Mouse (Mus musculus) left cerebral cortex, adult 11 months (tissue): ENCODE data around the gene Ghrh.
A peak's percentile ranks its signal among the peaks of the same experiment; 100 is the strongest.
"Not testable (repeated sequence)": the region's sequence is repeated elsewhere in the genome, so short reads cannot be mapped to it uniquely, and the experiment has no call there.

ENCODE experiments used
- DNase-seq: peaks from one replicate; pipeline ENCODE4 v3.0.0; 2022; ENCODE audit warnings: low spot score

Ghrh gene

DNA sequence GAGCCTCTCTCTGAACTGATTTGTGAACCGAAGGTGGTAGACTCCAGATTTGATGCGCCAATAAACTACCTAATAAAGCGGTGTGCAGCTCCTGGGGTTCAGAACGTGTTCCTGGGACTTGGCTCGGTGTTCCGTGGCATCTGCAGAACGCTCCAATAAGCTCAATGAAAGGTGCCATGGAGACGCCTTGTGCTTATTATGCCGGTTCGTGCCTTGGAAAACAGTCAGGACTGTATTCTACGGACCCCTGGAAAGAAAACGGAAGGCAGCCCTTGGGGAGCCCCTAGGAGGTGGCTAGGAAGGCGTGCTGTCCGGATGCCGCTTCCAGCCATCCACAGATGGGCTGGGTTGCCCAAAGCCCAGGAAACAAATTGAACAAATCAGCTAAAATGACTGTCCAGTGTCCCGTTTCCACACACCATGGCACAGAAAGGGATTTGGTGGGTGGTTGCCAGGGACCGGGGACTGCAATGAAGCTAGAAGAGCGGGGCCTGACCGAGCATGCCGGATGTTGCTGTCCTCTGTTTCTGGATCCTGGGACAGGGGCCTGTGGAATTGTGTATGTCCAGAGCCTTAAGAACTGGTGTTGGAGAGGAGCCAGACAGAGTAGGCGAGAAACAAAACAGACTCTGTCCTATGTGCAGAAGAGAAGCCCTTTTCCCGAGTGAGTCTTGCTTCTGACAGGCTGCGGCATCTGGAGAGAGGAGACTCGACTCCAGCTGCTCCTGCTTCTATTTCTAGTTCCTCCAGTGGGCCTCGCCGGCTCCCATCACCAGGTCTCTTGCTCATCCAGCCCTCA is at the start of gene Ghrh:
TSS of gene Ghrh (minus strand) at position 146 of the 799 bp plus-strand sequence.
- no peak for DNase-seq

DNA sequence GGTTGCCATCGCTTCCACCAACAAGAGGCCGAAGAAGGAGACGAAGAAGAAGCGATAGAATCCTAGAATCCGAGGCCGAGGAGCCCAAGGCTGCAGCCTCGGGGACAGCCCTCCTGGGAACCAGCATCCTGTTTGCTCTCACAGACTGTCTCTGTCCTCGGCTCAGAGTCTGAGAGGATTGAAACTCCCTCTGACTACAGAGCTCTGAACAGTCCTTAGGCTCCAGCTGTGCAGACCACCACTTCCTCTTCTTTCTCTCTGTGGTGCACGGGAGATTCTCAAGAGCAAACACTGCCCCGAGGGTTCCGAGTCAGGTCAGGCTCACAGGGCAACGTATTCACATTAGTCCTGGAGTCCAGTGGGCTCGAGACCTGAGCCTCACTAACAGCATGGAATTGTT is 48.7 kb upstream of the Ghrh start:
- DNase-seq, result no peak

DNA sequence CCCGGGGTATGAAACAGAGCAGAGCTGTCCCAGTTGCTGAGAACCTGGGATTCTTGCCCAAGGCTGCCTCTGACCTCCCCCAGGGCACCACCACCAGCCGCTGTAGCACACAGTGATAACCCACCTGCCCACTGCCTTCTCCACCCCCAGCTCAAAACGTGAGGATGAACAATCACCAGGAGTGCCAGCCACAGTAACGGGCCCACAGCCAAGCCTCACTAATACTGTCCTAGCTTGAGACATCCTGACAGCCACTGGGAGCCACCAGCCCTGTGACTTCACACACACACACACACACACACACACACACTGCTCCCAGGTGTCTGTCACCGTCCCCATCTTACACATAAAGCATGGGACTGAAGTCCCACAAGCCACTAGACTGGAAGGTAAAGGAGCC is 48.1 kb upstream of the Ghrh start:
- DNase-seq, result no peak

DNA sequence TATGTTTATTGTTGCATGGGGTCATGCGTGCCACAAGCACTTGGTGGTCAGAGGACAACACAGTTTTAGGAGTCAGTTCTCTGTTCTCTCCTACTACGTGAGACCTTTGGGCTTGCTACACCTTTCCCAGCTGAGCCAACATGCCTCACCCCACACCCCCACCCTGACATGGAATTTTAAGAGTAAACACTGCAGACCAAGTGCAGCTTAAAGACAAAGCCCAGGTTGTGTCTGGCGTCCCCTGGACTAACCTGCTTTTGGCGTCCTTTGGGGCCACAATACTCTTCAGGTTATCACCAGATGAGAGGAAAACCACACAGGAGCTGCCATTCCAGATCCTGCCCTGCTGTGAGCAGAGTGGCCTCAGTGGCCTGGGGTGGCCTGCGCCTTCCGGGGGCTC is 47.6 kb upstream of the Ghrh start:
- no peak for DNase-seq

DNA sequence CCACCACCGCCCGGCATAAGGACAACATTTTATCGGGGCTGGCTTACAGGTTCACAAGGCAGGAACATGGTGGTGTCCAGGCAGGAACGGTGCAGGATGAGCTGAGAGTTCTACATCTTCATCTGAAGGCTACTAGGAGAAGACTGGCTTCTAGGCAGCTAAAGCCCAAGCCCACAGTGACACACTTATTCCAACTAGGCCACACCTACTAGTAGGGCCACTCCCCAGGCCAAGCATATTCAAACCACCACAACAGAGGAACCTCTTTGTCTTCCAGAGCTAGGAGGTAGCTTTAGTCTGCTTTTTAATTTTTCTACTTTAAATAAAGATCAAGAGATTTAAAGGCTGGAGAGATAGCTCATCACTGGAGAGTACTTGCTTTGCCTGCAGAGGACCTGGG is 46.2 kb upstream of the Ghrh start:
- DNase-seq, result no peak

DNA sequence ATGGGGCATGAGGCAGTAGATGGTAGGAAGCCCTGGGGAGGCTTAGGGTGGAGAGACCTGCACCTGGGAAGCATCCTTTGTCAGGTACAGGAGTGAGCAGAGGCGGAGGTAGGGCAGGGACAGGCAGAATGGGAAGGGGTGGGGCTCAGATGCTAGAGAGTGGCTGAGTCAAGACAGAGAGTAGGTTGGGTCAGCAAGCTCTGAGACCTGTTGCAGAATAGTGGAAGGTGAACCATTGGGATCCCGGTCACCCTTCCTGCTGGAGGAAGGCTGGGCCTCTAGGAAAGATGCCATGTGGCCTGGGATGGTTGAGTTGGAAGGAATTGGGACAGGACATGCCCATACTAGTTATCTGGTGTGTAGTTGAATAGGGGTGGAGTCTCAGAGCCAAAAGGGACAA is 45.0 kb upstream of the Ghrh start:
- DNase-seq, result no peak

DNA sequence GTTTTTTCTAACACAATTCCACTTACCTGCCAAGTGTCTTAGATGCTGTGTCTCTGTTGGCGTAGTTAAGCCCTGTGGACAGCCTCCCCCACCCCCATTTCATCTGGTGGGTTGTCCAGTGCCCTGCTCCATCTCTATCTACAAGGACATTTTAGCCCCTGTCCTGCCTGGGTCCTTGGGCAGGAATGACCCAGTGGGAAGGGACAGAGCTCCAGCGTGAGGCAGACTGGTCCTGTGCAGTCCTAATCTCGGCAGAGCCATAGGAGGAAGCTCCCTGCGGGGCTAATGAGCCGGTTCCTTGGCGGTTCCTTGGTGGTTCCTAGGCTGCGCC is 42.2 kb upstream of the Ghrh start:
- DNase-seq, result no peak

DNA sequence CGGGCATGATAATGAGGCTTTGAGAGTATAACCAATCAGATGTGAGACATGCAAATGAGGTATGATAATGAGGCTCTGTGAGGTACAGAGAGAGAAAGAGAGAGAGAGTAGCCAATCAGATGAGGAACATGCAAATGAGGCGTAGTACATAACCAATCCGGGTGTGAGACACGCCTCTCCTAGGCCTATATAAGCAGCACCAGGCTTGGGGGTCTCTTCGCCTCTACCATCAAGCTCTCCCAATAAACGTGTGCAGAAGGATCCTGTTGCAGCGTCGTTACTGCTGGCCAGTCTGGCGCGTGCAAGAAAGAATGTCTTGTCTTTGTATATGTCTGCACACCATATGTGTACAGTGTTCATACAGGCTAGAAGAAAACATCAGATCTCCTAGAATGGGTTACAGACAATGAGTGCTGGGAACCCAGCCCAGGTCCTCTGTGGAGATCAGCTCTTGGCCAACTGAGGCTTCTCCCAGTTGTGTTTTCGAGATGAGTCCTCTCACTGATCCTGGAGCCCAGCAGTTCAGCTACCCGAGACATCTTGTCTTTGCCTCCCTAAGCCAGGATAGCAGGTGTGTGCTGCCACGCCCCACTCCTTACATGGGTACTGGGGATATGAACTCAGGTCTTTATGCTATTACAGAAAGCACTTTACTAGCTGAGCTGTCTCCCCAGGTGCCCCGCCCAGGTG is 41.7 kb upstream of the Ghrh start:
- DNase-seq, result not testable (repeated sequence)

DNA sequence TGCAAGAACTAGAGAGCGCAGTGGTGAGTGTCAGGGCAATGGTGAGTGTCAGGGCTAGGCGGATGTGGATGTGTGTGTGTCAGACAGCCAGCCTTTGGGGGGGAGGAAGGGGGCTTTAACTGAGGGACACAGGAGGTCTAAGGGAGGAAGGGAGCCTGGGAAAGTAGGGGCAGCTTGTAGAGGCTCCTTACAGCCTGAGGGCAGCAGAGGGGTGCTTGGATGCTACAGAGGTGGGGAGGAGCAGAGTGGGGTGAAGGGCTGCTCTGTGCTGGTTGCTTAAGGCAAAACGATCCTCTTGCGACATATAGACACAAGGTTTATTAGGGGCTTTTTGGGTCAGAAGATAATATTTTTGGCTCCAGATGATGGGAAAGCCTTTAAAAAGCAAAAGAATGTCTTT is 37.5 kb upstream of the Ghrh start:
- DNase-seq, result no peak

DNA sequence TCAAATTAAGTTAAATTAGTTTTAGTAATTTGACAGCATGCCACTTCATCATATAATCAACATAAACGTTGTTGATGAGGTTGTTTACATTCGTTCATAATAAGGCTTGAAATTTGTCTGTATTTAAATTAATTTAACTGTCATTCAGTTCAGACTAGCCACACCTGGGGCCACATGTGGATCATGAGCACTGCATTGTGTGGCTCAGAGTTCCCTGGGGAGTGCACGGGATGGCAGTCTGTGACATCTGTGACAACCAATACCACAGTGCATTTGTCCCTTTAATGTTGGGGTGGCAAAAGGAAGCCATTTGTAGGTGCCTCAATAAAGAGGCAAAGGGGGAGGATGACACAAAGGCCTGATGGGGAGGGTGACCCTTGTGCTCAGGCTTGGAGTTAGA is 29.7 kb upstream of the Ghrh start:
- DNase-seq, result no peak

DNA sequence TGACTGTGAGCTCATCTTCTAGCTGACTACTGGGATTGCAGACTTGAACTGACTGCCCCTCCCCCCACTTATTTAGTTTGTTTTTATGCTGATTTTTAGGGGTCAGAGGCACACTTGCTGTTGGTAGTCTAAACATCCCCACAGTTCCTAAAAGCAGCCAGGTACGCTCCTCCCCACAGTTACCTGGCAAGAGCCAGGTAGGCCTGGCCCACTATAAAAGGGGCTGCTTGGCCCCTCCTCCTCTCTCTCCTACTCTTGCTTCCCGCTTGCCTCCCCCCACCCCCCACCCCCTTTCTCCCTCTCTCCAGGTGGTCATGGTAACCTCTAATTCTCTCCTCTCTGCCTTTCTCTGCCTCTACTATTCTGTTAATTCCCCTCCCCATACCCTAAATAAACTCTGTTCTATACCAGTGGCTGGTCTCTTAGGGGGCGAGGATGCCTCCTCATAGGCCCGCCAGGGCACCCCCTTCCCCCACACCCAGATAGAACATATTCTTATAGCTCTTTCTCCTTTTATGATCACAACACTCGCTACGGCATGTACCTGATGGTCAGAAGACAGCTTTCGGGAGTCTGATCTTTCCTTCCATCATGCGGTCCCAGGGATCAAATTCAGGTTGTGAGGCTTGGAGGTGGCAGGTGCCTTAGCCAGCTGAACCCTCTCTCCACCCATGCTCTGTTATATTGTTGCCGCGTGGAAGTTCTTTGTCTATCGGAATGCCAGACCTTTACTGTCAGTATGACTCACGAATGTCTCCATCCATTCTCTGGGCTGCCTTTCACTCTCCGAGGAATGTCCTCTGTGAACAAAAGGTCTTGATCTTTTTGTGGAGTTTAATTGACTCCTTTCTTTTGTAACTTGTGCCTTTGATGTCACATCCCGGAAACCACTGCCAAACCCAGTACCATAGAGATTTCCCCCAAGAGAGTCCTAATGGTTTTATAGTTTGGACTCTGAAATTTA is 28.8 kb upstream of the Ghrh start:
- no peak for DNase-seq

DNA sequence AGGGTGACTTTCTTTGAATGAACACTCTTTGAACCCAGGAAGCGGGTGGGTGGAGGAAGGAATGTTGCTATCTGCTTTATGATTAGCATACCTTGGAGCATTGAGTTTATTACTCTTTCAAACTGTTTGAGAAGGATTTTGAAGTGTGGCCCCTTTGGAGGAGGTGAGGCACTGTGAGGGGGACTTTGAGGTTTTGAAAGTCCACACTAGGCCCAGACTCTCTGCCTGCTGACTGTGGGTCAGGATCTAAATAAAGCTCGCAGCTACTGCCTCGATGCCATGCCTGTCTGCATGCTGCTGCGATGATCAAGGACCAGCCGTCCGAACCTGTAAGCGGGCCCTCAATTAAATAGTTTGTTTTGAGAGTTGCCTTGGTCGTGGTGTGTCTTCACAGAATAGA is 27.7 kb upstream of the Ghrh start:
- DNase-seq, result no peak

DNA sequence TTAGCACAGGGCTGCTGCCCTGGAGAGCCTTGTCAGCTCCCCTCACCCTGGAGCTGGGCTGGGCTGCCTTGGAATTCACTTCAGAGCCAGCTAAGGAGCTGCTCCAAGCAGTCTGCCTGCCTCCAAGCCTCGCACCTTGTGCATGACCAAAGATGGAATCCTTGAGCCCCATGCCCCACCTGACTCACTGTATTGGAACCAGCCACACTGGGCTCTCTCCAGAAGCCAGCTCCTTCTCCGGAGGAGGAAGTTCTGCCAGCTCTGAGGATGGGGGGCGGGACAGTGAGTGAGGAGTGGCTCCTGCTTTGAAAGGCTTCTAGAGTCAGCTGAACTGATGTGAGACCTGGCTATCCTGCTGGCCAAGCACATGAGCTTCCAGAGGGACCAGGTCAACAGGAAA is 26.4 kb upstream of the Ghrh start:
- no peak for DNase-seq

DNA sequence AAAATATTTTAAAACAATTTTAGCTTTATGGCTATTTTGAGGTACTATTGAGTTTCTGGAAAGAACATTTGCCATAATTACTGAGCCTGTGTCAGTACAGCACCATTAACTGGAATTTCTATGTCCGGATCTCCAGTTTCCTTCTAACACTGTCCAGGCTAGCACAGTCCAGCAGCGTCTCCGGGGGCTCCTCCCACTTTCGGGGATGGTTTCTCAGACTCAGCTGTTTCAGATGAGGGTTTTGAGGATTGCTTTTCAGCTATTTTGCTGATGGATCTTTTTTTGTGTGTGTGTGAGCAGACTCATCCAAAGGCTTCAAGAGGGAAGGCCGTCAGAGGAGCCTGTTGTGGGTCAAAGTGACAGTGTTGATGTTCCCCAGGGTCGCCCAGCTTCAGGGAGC is 24.4 kb upstream of the Ghrh start:
- no peak for DNase-seq

DNA sequence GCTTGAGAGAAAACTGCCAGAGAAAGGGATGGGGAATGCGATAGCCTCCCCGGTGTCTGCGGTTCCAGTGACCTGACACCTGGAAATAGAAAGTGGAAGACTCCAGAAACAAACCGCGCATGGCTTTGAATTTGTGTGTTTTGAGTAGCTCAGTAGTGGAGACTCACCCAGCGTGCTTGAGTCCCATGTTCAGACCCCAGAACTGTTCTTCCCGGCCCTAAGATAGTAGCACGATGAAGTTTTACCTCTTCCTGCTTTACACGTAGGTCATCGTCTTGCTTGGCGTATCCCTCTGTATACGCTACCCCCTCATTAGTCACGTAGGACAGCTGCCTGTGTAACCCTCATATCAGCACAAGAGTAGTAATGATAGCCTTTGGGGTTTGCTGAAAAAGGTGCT is 20.7 kb upstream of the Ghrh start:
- no peak for DNase-seq

DNA sequence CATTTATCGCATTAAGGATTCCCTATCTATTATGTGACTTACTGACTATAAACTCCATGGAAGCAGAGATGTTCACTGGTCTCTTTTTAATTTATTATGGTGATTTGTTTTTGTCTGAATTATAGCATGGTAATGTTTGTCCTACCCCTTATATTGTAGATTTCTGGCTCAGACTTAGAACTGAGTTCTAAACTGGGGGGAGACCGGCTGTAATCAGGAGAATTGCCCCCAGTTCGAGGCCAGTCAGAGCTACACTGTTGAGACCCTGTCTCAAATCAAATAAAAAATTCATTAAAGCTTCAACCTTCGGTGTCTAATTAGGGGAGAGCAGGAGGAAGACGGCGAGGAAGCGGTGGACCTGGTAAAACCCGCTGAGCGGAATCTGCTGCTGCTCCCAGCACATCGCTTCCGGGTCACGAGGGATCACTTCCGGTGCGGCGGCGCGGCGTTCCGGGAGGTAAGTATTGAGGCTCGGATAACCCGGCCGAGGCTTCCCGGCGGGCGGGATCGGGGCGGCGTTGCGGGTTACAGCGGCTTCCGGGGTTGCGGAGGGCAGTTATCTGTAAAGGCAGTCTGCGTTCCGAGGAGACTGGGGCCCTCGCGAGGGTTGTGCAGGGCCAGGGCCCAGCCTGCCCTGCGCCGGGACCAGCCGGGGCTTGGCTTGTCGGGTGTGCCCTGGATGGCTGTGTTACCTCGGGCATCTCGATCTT is 20.0 kb upstream of the Ghrh start, which contains the start of gene Manbal:
TSS of gene Manbal (plus strand) at position 411 of the 710 bp plus-strand sequence.
- peak; percentile 88 for DNase-seq

DNA sequence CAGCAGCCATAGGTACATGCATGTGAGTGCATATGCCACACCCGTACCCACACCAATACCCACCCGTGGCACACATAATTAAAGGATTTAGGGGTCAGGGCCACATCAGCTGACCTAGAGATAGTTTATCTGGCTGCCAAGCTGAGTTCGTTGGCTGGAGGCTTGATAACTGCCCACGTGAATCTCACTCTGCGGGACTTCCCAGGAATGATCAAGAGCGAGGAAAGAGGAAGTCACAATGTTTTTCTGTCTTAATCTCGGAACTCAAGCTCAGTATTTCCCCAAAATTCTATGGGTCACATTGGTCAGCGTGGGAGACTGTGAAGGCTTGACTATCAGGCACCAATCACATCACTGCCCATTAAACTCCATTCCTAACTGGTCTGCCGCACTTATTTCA is 19.5 kb upstream of the Ghrh start:
- DNase-seq, result no peak

DNA sequence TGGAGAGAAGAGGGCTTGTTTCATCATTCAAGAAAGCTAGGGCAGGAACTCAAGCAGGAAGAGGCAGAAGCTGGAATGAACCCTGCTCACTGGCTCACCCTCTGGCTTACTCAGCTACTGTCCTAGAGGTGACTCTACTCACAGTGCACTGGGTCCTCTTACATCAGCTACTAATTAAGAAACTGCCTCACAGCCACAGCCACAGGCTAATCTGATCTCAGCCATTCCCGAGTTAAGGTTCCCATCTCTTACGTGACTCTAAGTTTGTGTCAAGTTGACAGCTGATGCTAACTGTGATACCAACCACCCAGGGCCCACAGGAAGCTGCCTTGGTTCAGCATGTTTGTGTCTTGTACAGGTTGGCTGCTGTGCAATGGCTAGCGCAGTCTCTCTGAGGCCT is 15.7 kb upstream of the Ghrh start:
- DNase-seq, result no peak

DNA sequence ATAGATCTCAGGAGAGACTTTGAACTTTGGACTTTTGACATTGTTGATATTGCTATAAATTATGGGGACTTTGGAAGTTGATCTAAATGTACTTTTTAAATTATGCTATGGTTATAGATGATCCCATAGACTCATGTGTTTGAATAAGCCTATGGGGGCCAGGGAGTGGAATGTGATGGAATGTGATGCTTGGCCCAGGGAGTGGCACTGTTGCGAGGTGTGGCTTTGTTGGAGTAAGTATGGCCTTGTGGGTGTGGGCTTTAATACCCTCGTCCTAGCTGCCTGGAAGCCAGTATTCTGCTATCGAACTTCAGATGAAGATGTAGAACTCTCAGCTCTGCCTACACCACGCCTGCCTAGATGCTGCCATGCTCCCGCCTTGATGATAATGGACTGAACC is 12.7 kb upstream of the Ghrh start:
- DNase-seq, result no peak

DNA sequence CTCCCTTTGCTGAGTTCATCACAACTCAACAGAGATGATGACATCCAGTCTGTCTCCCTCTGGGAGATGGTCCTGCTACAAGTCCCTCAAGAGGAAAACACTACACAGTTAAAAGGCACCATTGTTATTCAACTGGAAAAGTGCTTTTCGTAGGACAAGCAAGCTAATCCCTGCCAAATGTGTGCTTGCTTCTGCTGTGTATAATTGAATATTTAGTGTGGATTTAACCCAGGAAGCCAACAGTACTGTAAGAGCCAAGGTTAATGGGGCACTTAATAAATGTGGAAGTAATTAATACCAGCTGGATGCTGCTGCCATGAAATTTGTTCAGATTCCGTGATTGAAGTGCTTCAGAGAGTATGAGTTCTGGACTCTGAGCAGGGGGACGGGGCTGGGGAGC is 6.8 kb upstream of the Ghrh start:
- DNase-seq, result no peak

DNA sequence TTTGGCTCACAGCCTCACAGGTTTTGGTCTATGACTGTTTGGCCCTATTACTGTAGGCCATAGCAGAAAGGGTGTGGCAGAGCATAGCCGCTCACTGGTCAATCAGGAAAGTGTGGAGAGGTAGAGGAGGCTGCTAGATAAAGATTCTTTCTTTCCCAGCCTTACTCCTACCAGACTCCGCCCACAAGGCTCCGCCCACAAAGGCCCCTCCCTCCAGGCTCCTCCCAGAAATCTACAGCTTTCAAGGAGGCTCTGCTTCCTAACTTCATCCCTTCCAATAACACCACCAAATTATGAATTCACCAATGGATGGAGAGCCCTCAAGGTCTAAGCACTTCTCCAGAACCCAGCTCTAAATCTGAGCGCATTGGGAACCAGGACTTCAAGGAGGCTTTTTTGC is 5.9 kb upstream of the Ghrh start:
- no peak for DNase-seq

DNA sequence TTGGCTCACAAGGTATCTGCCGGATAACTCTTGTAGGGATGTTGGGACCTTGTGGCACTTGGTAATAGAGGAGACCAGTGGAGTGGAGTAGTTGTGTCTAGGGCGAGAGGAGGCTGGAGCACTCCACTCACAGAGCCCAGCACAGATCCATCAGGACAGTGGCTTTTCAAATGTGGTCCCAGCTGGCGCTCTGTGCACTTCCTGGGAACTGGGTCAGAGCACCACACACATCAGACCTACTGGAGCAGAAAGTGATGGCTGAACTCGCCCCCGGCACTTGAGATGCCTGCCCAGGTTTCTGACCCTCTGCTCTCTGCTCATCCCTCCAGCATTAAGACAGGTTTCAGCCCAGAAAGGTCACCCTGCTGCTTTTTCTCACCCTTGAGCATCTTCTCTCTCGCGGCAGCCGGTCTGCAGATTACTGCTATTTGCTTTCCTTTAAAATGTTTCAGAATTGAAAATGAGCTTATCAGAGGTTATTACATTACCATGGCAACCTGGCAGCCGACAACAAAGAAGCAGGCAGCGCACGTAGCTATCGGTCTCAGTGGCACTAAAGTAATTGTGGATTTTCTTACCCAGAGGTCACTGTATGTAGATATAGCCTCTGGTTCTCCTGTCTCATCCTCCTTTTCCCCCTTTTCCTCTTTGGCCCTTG is 1.9 kb upstream of the Ghrh start:
- no peak for DNase-seq
